Mouse (Mus musculus): ENCODE results near the gene Gm7168.
"Not testable (repeated sequence)": the region's sequence is repeated elsewhere in the genome, so short reads cannot be mapped to it uniquely, and the experiment has no call there.

Gene Gm7168

DNA sequence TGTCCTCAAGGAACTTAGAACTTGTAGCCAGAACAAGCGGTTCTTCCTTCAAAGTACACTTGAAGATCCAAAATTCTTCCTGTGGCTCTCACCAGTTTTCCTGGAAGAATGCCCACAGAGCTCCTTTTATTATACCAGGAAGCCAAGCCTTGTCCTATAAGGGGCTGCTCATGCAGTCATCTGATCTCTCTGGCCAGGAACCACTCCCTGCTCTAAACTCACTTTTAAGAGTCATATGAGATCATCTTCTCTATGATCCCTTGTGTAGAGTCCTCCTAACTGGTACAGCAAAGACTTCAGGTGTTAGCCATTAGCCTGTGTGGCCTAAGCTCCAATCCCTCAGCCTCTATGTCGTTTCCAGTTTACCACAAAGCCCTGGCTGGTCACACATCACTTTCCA, 21.7 kb downstream of the Gm7168 start:
- not testable (repeated sequence) for H3K4me1 ChIP-seq (replicated peaks; ENCODE audit: low read depth, low read length); H3K27me3 ChIP-seq (ENCODE audit: insufficient read depth, low read length); H3K36me3 ChIP-seq (ENCODE audit: insufficient read depth, low read length); H3K4me3 ChIP-seq (replicated peaks; ENCODE audit: low read length); H3K9me3 ChIP-seq (ENCODE audit: low read length)

DNA sequence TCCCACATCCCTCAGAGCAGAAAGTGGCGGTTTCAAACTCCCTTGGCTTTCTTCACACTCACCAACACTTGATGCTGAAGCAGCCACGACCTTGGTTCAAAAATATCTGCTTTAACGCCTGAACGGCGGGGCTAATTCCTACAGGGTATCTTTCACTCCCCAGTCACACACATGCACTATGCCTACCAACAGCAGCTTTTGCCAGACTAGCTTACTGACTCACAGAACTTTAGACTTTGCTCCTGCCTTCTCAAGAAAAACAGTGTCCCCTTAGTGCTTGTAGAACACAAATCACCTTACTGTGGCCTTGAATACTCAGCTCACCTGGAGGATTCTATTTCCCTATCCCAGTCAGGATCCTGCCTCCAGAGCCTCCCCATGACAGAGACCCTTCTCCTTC, 22.6 kb downstream of the Gm7168 start:
- not testable (repeated sequence) for H3K9me3 ChIP-seq (ENCODE audit: low read length); H3K27me3 ChIP-seq (ENCODE audit: insufficient read depth, low read length); H3K36me3 ChIP-seq (ENCODE audit: insufficient read depth, low read length); H3K4me3 ChIP-seq (replicated peaks; ENCODE audit: low read length); H3K4me1 ChIP-seq (replicated peaks; ENCODE audit: low read depth, low read length)

DNA sequence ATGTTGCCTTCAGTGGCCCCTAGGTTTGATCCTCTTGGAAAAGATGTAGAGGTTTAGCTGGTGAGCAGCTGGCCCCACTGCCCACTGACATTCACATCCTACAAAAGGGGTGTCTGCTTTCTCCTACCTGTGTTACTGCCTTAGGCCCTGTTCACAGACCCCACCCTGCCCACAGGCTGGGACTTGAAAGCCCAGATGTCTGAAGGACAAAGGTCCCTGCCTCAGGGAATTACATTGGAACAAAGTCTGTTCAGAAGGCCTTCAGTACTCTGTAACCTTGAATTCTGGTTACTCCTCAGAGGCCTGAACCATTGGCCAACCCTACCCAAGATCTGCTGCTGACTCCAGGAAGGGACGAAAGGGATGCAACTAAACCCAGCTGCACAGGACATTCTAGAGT, 39.5 kb downstream of the Gm7168 start:
- no peak overlapping the region for H3K4me3 ChIP-seq (replicated peaks; ENCODE audit: low read length)
- no peaks in the 10 kb centered on the region for H3K36me3 ChIP-seq (ENCODE audit: insufficient read depth, low read length)
- H3K9me3 ChIP-seq (ENCODE audit: low read length), result no peaks in the 10 kb centered on the region
- H3K4me1 ChIP-seq (replicated peaks; ENCODE audit: low read depth, low read length), result no peaks in the 10 kb centered on the region
- TF ChIP-seq CTCF (conservative IDR thresholded peaks at IDR 0.05; ENCODE audit: low read length) (no peak), POU5F1 (IDR thresholded peaks at IDR 0.05; ENCODE audit: borderline replicate concordance, low read length) (no peak), NANOG (IDR thresholded peaks at IDR 0.05; ENCODE audit: borderline replicate concordance, low read length) (no peak)
- H3K27me3 ChIP-seq (ENCODE audit: insufficient read depth, low read length), result no peaks in the 10 kb centered on the region

- not testable (repeated sequence) for H3K9me3 ChIP-seq (ENCODE audit: low read length); H3K4me3 ChIP-seq (replicated peaks; ENCODE audit: low read length); H3K27me3 ChIP-seq (ENCODE audit: insufficient read depth, low read length); H3K36me3 ChIP-seq (ENCODE audit: insufficient read depth, low read length); H3K4me1 ChIP-seq (replicated peaks; ENCODE audit: low read depth, low read length)
These were observed 45.3 kb downstream of the Gm7168 start for GRCm38 (mm10) chr17:13993425-13993824.
